Mouse (Mus musculus) liver, adult 2 months (tissue): ENCODE measurements at regions not wholly inside any gene's neighbourhood (a gene's known extent, or its start where the extent isn't known, plus 50 kb on each side); places are given as distances from the start of the nearest gene placed in this dataset.

Source experiments
- CTCF ChIP-seq: fragments of 200-500 bp; IDR thresholded peaks from 2 replicates; pipeline ENCODE4 v1.5.1; 2011; ENCODE audit warnings: low read depth, low read length, control low read depth
- POLR2A ChIP-seq: fragments of 200-500 bp; IDR thresholded peaks from 2 replicates; pipeline ENCODE4 v1.6.1; 2011; ENCODE audit warnings: low read length, control low read depth; ENCODE audit not compliant: insufficient read depth; ENCODE audit errors: extremely low read depth

DNA sequence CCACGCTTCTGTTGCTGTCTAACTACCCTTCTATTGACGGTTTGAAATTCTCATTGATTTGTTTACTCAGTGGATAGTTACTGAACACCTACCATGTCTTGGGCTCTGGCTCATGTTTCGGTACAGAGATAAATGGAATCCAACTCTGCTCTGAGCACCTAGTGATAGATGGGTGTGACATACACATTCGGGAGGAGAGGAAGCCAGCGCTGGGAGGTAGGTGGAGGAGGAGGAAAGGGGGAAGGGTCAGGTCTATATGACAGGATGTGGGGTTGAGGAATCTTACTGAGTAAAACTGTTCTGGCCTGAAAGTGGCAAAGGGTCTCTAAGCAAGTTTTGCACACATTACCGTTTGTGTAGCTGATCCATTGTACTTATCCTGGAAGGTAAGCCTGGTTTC lies 177.6 kb upstream of the C9orf72 start:
- TF ChIP-seq POLR2A, result no peak
- TF ChIP-seq CTCF, result no peak
